Mouse (Mus musculus): ENCODE results near the gene Selp. TPM values are rescaled to one million over a fixed set of nuclear protein-coding genes. Genes with fewer than 3 reads are reported as not detected.

Selp gene
- total and polyA plus RNA-seq, 3 experiments = not detected

DNA sequence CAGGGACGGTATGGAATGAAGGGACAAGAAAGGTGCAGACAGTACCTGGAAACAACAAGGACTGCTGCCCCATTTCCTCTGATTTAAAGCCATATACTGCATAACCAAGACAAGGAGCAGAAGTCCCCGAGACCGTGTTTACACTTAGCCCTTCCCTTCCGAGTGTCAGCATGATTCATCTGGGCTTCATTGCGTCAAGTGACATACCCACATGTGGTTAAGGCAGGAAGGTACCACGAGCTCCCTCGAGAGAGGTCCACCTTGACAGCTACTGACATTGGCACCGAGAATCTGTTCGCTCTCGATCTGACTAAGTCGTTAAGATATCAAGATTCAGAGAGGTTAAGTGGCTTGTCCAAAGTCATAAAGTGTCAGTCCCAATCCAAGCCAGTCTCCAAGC, 20.9 kb downstream of the Selp start:
- Histone ChIP-seq H3K27ac (ENCODE audit: control insufficient read depth, low read depth, low read length) (no peak overlapping the region), H3K4me3 (ENCODE audit: control insufficient read depth in 1 of 2, insufficient read depth in 1 of 2, low read depth in 2 of 2, low read length in 2 of 2) (no peak overlapping the region), H3K36me3 (ENCODE audit: control insufficient read depth in 1 of 2, insufficient read depth in 2 of 2, low read length in 2 of 2) (no peaks in the 10 kb centered on the region), H3K27me3 (ENCODE audit: control insufficient read depth in 1 of 2, insufficient read depth in 2 of 2, low read length in 2 of 2) (peaks cover 0 to 1% of the 10 kb centered on the region in 2 experiments; a peak in 3 of 4 replicates), H3K9ac (ENCODE audit: control insufficient read depth, low read depth, low read length, poor library complexity, severe bottlenecking) (no peak overlapping the region), H3K79me2 (ENCODE audit: control insufficient read depth, insufficient read depth, low read length, poor library complexity) (no peaks in the 10 kb centered on the region), H3K9me3 (replicated peaks; ENCODE audit: insufficient read depth, low read length) (no peaks in the 10 kb centered on the region), H3K4me1 (ENCODE audit: control insufficient read depth in 1 of 2, insufficient read depth in 2 of 2, low read length in 2 of 2) (no peaks in the 10 kb centered on the region)
- no peak for TF ChIP-seq ZC3H11A (IDR thresholded peaks at IDR 0.05; ENCODE audit: low read depth, low read length)
- no peak for TF ChIP-seq MAX (IDR thresholded peaks at IDR 0.05; ENCODE audit: low read length)
- TF ChIP-seq ETS1 (IDR thresholded peaks at IDR 0.05; ENCODE audit: low read depth, low read length) = no peak
- no peak for TF ChIP-seq TCF12 (IDR thresholded peaks at IDR 0.05; ENCODE audit: low read depth, low read length)
- no peak for TF ChIP-seq ZNF384 (IDR thresholded peaks at IDR 0.05; ENCODE audit: low read depth, low read length)
- TF ChIP-seq MAFK (IDR thresholded peaks at IDR 0.05; ENCODE audit: borderline replicate concordance, low read depth, low read length) = no peak
- TF ChIP-seq USF1 (IDR thresholded peaks at IDR 0.05; ENCODE audit: low read depth, low read length) = no peak
- TF ChIP-seq NELFE (IDR thresholded peaks at IDR 0.05; ENCODE audit: low read depth, low read length) = no peak
- TF ChIP-seq CHD1 (IDR thresholded peaks at IDR 0.05; ENCODE audit: low read depth, low read length) = no peak
- TF ChIP-seq E2F4 (IDR thresholded peaks at IDR 0.05; ENCODE audit: borderline replicate concordance, low read depth, low read length) = no peak
- no peak for TF ChIP-seq ELF1 (IDR thresholded peaks at IDR 0.05; ENCODE audit: low read depth, low read length)
- TF ChIP-seq USF2 (IDR thresholded peaks at IDR 0.05; ENCODE audit: borderline replicate concordance in 1 of 2, insufficient read depth in 1 of 2, low read depth in 1 of 2, low read length in 2 of 2) = no peak
- no peak for TF ChIP-seq SIN3A (IDR thresholded peaks at IDR 0.05; ENCODE audit: low read length)
- no peak for TF ChIP-seq CHD2 (IDR thresholded peaks at IDR 0.05; ENCODE audit: low read length)
- TF ChIP-seq MYB (IDR thresholded peaks at IDR 0.05; ENCODE audit: low read depth, low read length) = no peak
- no peak for DNase-seq (ENCODE audit: low read depth, low spot score)

DNA sequence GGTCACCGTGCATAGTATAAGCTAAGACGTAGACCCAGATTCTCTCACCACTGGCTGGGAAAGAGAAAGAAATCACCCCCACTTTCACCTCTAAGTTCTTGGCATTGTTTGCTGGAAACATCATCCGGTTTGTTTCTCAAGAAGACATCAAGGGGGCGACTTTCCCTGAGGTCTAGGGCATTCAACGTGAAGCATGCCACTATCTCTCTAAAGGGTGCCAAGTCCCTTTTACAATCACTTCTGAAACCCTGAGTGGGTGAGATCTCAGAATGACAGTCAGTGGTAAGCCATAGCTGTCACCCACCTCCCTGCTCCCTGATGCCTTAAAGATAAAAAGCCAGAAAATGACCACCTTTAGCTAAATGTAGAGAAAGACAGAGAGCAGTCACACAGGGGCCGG, 21.6 kb downstream of the Selp start:
- Histone ChIP-seq H3K27ac (ENCODE audit: control insufficient read depth, low read depth, low read length) (no peak overlapping the region), H3K79me2 (ENCODE audit: control insufficient read depth, insufficient read depth, low read length, poor library complexity) (no peaks in the 10 kb centered on the region), H3K4me3 (ENCODE audit: control insufficient read depth in 1 of 2, insufficient read depth in 1 of 2, low read depth in 2 of 2, low read length in 2 of 2) (no peak overlapping the region), H3K36me3 (ENCODE audit: control insufficient read depth in 1 of 2, insufficient read depth in 2 of 2, low read length in 2 of 2) (no peaks in the 10 kb centered on the region), H3K9me3 (replicated peaks; ENCODE audit: insufficient read depth, low read length) (no peaks in the 10 kb centered on the region), H3K9ac (ENCODE audit: control insufficient read depth, low read depth, low read length, poor library complexity, severe bottlenecking) (no peak overlapping the region), H3K27me3 (ENCODE audit: control insufficient read depth in 1 of 2, insufficient read depth in 2 of 2, low read length in 2 of 2) (peaks cover 0 to 1% of the 10 kb centered on the region in 2 experiments; a peak in 3 of 4 replicates), H3K4me1 (ENCODE audit: control insufficient read depth in 1 of 2, insufficient read depth in 2 of 2, low read length in 2 of 2) (no peaks in the 10 kb centered on the region)
- TF ChIP-seq E2F4 (IDR thresholded peaks at IDR 0.05; ENCODE audit: borderline replicate concordance, low read depth, low read length) = no peak
- TF ChIP-seq RAD21 (IDR thresholded peaks at IDR 0.05; ENCODE audit: low read depth, low read length) = no peak
- no peak for TF ChIP-seq EP300 (IDR thresholded peaks at IDR 0.05; ENCODE audit: low read depth in 1 of 2, low read length in 2 of 2)
- no peak for TF ChIP-seq NRF1 (IDR thresholded peaks at IDR 0.05; ENCODE audit: insufficient read depth, low read depth, low read length, poor library complexity, severe bottlenecking)
- no peak for TF ChIP-seq MYB (IDR thresholded peaks at IDR 0.05; ENCODE audit: low read depth, low read length)
- no peak for TF ChIP-seq ZMIZ1 (IDR thresholded peaks at IDR 0.05; ENCODE audit: low read depth, low read length)
- TF ChIP-seq BHLHE40 (IDR thresholded peaks at IDR 0.05; ENCODE audit: borderline replicate concordance, low read depth, low read length) = no peak
- TF ChIP-seq KAT2A (conservative IDR thresholded peaks at IDR 0.05; ENCODE audit: low read depth, low read length) = no peak
- no peak for TF ChIP-seq TBP (IDR thresholded peaks at IDR 0.05; ENCODE audit: low read depth, low read length)
- DNase-seq (ENCODE audit: low read depth, low spot score) = no peak

All from MEL (cell line).